Mouse (Mus musculus): ENCODE measurements at regions not wholly inside any gene's neighbourhood (a gene's known extent, or its start where the extent isn't known, plus 50 kb on each side); places are given as distances from the start of the nearest gene placed in this dataset.
A peak's percentile ranks its signal among the peaks of the same experiment; 100 is the strongest.
"Not testable (repeated sequence)": the region's sequence is repeated elsewhere in the genome, so short reads cannot be mapped to it uniquely, and the experiment has no call there.

GRCm38 (mm10) chr13:107830281-107830680, 214.0 kb upstream of the Smim15 start:
- ATAC-seq: no peak

- ATAC-seq: no peak
Measured at GRCm38 (mm10) chr13:107829861-107830260, 214.4 kb upstream of the Smim15 start.

- peak; percentile 83 for ATAC-seq
Measured at GRCm38 (mm10) chr13:107825636-107826035, 218.6 kb upstream of the Smim15 start.

GRCm38 (mm10) chr13:107823342-107823741, 220.9 kb upstream of the Smim15 start:
- ATAC-seq: no peak

- no peak for ATAC-seq
Measured at GRCm38 (mm10) chr13:107822198-107822597, 222.0 kb upstream of the Smim15 start.

- no peak for ATAC-seq
Measured at GRCm38 (mm10) chr13:107813562-107814161, 230.6 kb upstream of the Smim15 start.

GRCm38 (mm10) chr13:107812014-107812413, 232.2 kb upstream of the Smim15 start:
- no peak for ATAC-seq

GRCm38 (mm10) chr13:107810802-107811192, 233.4 kb upstream of the Smim15 start:
- no peak for ATAC-seq

GRCm38 (mm10) chr13:107810060-107810801, 234.0 kb upstream of the Smim15 start:
- no peak for ATAC-seq

GRCm38 (mm10) chr13:107808961-107809360, 235.3 kb upstream of the Smim15 start:
- no peak for ATAC-seq

- ATAC-seq: no peak
Measured at GRCm38 (mm10) chr13:107804418-107804817, 239.8 kb upstream of the Smim15 start.

GRCm38 (mm10) chr13:107799199-107799945, 244.9 kb upstream of the Smim15 start:
- no peak for ATAC-seq

GRCm38 (mm10) chr13:107798144-107798543, 246.1 kb upstream of the Smim15 start:
- peak; percentile 49 for ATAC-seq

- no peak for ATAC-seq
Measured at GRCm38 (mm10) chr13:107795516-107795915, 248.7 kb upstream of the Smim15 start.

- no peak for ATAC-seq
Measured at GRCm38 (mm10) chr13:107791770-107792169, 252.5 kb upstream of the Smim15 start.

- peak; percentile 32 for ATAC-seq
Measured at GRCm38 (mm10) chr13:107784971-107785370, 259.3 kb upstream of the Smim15 start.

- no peak for ATAC-seq
Measured at GRCm38 (mm10) chr13:107781741-107782140, 262.5 kb upstream of the Smim15 start.

GRCm38 (mm10) chr13:107781221-107781620, 263.0 kb upstream of the Smim15 start:
- ATAC-seq: no peak

- ATAC-seq: peak; percentile 19
Measured at GRCm38 (mm10) chr13:107779591-107779990, 264.7 kb upstream of the Smim15 start.

- not testable (repeated sequence) for ATAC-seq
Measured at GRCm38 (mm10) chr13:107774499-107774898, 269.7 kb upstream of the Smim15 start.

- no peak for ATAC-seq
Measured at GRCm38 (mm10) chr13:107767262-107767624, 277.0 kb upstream of the Smim15 start.

GRCm38 (mm10) chr13:107766397-107767261, 277.6 kb upstream of the Smim15 start:
- ATAC-seq: no peak

- no peak for ATAC-seq
Measured at GRCm38 (mm10) chr13:107763911-107764310, 280.3 kb upstream of the Smim15 start.
